Mouse (Mus musculus) embryonic facial prominence, embryonic 10.5 days (tissue): ENCODE results near the gene Atp5j. TPM values are rescaled to one million over a fixed set of nuclear protein-coding genes. Genes with fewer than 3 reads are reported as not detected.

ENCODE experiments used
- DNase-seq: peaks from one replicate; pipeline ENCODE4 v3.0.0-alpha.2; 2017; ENCODE audit warnings: low spot score
- H3K27ac ChIP-seq: fragments of 300-500 bp; sonication (generic); replicated peaks from 2 replicates; pipeline ENCODE4 v1.5.1; 2016; ENCODE audit warnings: mild to moderate bottlenecking
- H3K27me3 ChIP-seq: fragments of 300-500 bp; sonication (generic); replicated peaks from 2 replicates; pipeline ENCODE4 v1.6.1; 2016; ENCODE audit warnings: low read depth, mild to moderate bottlenecking; ENCODE audit not compliant: poor library complexity, severe bottlenecking
- H3K36me3 ChIP-seq: fragments of 300-500 bp; sonication (generic); replicated peaks from 2 replicates; pipeline ENCODE4 v1.6.1; 2016; ENCODE audit warnings: mild to moderate bottlenecking, moderate library complexity
- H3K4me1 ChIP-seq: fragments of 300-500 bp; sonication (generic); 2 replicates; pipeline ENCODE4 v1.6.1; 2016
- H3K4me3 ChIP-seq: fragments of 300-500 bp; sonication (generic); 2 replicates; pipeline ENCODE4 v1.5.1; 2016; ENCODE audit warnings: mild to moderate bottlenecking, moderate library complexity
- H3K9me3 ChIP-seq: fragments of 300-500 bp; sonication (generic); 2 replicates; pipeline ENCODE4 v1.6.1; 2016; ENCODE audit warnings: mild to moderate bottlenecking
- WGBS: fragments of 180-500 bp; shearing (Covaris S2); methylation state at CpG from one replicate; pipeline ENCODE4 v1.1.7; 2016; 5-methylcytosine and 5-hydroxymethylcytosine counted together
- polyA plus RNA-seq: library from polyadenylated mRNA; unstranded; fragments of >200 nt; fragmentation: Nextera tagmentation; extraction: Ambion mirVana; gene quantifications from 2 replicates; pipeline ENCODE4 v1.2.1, GENCODE M21; 2016

Gene Atp5j
- polyA plus RNA-seq, 1 experiment from 2014 or later = 857 TPM

DNA sequence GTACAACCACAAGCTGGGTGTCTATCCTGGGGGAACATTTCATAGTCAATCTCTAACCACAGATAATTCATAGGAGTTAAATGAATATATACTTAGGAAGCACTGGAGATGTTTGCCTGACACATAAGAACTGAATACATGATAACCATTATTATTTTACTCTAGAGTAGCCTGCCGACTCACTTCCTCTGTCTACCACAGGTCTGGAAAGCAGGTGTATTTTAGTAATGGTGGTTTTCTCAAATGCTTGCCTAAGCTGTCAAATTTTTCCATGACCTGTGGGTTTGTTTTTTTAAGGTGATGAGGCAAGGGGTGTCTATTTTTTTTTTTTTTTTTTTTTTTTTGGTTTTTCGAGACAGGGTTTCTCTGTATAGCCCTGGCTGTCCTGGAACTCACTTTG lies 35.4 kb downstream of the Atp5j start:
- no peak for DNase-seq
- 91% methylated on average over 1 of the region's 2 CpGs for WGBS
- H3K4me3 ChIP-seq = no peak overlapping the region
- no peaks in the 10 kb centered on the region for H3K4me1 ChIP-seq
- H3K9me3 ChIP-seq = no peaks in the 10 kb centered on the region
- H3K36me3 ChIP-seq = no peaks in the 10 kb centered on the region
- H3K27ac ChIP-seq = no peak overlapping the region
- H3K27me3 ChIP-seq = no peaks in the 10 kb centered on the region

DNA sequence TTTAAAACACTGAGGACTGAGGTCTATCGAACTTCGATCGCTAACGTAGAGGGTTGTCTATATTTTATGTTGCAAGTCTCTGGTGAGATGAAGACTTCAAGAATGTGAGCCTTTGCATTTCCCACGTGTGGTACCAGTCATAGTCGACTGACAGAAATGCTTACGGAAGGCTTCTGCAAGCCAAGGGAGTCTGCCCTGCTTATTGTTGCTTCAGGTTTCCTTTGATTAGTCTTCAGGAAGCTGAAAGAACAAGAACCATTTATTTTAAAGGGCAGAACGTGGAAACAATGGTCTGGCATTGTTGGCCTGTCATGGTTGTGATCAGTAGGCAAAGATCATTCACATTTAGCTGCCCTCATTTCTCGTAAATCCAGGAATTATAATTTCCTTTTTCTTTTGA lies 38.7 kb downstream of the Atp5j start:
- H3K4me1 ChIP-seq = no peaks in the 10 kb centered on the region
- no peak overlapping the region for H3K4me3 ChIP-seq
- 83% methylated on average over 9 of the region's 9 CpGs for WGBS
- no peaks in the 10 kb centered on the region for H3K27me3 ChIP-seq
- H3K27ac ChIP-seq = no peak overlapping the region
- H3K36me3 ChIP-seq = 0 out of 2 replicates have a peak, but pooled peaks cover 2% of the 10 kb centered on the region
- no peak for DNase-seq
- no peaks in the 10 kb centered on the region for H3K9me3 ChIP-seq

DNA sequence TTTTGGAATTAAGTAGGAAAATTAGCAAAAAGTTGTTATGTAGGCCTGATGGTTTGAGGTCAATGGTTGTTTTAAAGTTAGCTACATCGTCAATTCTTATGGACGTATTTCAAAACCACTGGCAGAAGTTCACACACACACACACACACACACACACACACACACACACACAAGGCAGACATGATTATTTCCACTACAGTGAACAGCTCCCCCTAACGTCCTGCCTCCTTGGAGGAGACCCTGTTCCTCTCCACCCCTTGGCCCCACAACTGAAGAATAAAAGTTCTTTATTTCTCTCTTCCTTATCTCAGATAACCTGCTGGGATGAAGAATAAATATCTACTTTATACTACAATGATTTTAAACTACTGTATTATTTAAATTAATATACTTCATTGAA lies 40.1 kb downstream of the Atp5j start:
- H3K4me1 ChIP-seq = no peaks in the 10 kb centered on the region
- no peak for DNase-seq
- no peak overlapping the region for H3K4me3 ChIP-seq
- H3K27me3 ChIP-seq = no peaks in the 10 kb centered on the region
- 0 out of 2 replicates have a peak, but pooled peaks cover 2% of the 10 kb centered on the region for H3K36me3 ChIP-seq
- no peak overlapping the region for H3K27ac ChIP-seq
- no peaks in the 10 kb centered on the region for H3K9me3 ChIP-seq
- 73% methylated on average over 3 of the region's 3 CpGs for WGBS

DNA sequence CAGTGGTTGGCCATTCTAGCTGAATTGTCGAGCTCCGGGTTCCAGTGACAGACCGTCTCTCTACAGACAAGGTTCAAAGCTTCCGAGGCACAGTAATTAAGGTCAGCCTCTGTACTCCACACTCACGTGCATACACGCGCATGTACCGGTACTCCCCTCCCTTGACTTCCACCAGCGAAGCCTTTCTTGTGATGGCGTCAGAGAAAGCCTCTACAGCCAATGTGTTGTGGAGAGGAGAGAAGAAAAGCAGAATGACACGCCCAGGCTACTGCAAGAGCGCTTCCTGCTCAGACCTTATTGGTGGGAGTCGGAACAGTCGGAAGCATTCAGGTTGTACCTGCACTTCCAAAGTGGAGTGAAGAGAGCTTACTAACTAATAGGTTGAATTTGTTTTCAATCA lies 42.0 kb downstream of the Atp5j start:
- Histone ChIP-seq H3K27me3 (no peaks in the 10 kb centered on the region), H3K9me3 (no peaks in the 10 kb centered on the region), H3K4me1 (no peaks in the 10 kb centered on the region), H3K27ac (no peak overlapping the region), H3K4me3 (no peak overlapping the region), H3K36me3 (0 out of 2 replicates have a peak, but pooled peaks cover 2% of the 10 kb centered on the region)
- 89% methylated on average over 14 of the region's 14 CpGs for WGBS
- no peak for DNase-seq

DNA sequence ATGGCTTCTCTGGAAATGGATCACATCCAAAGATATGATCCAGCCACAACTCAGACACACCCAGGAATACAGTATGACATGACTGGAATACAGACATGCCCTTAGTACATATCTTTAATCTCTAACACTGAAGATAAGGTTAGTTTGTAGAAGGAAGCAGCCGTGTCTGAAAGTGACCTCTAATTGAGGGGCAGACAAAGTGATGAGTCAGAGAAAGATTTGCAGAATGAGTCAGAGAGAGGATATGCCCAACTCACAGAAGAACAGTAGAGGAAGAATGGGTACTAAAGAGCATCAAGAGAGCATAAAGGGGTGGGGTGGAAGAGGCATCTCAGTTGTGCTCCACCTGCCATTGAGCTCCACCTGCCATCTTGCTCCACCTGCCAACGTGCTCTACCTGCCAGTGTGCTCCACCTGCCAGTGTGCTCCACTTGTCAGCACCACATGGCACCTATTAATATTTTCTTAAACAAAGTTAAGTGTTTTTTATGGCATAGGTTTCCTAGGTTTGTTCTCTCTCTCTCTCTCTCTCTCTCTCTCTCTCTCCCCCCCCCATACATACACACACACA lies 44.7 kb downstream of the Atp5j start:
- Histone ChIP-seq H3K27me3 (no peaks in the 10 kb centered on the region), H3K36me3 (0 out of 2 replicates have a peak, but pooled peaks cover 2% of the 10 kb centered on the region), H3K9me3 (no peaks in the 10 kb centered on the region), H3K4me3 (no peak overlapping the region), H3K27ac (no peak overlapping the region), H3K4me1 (no peaks in the 10 kb centered on the region)
- WGBS = 82% methylated on average over 2 of the region's 2 CpGs
- DNase-seq = no peak

DNA sequence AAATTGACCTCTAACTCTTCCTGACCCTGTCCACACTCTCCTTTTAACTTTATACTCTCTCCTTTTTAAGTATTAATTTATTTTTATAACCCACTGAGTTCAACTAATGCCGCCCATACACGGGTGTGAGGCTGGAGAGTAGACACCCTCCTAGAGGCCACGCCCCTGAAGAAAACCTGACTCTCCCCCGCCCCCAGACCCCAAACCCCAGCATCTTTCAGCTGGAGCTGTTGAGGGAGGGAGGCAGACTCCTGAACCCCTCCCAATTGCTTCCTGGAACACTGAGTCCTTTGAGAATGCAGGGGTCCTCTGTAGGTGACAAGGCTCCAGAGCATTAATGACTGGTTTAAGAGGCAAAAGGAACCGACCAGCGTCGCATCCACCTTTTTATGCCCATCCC lies 50.5 kb downstream of the Atp5j start:
- Histone ChIP-seq H3K27me3 (no peaks in the 10 kb centered on the region), H3K9me3 (no peaks in the 10 kb centered on the region), H3K27ac (no peak overlapping the region), H3K36me3 (no peaks in the 10 kb centered on the region), H3K4me1 (peaks cover 4% of the 10 kb centered on the region), H3K4me3 (no peak overlapping the region)
- WGBS = 16% methylated on average over 7 of the region's 7 CpGs
- DNase-seq = no peak

DNA sequence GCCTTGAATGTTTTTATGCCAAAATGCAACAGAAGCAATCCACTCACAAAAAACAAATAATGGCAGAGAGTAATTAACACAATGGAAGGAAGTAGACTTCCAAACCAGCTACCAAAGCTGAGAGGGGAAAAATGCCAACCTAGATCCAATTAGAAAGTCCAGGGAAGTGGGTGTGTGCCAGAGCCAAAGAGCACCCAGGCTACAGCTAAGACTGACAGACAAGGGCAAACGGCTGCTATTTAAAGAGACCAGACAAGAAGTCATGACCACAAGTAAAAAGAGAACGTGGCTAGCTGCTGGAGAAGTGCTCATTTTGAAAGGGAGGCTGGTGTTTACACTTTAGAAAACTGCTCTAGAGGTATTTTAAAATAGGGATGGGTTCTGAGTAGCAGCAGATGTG lies 52.1 kb downstream of the Atp5j start:
- Histone ChIP-seq H3K27ac (no peak overlapping the region), H3K27me3 (no peaks in the 10 kb centered on the region), H3K36me3 (0 out of 2 replicates have a peak, but pooled peaks cover 2% of the 10 kb centered on the region), H3K4me1 (peaks cover 4% of the 10 kb centered on the region), H3K9me3 (no peaks in the 10 kb centered on the region), H3K4me3 (no peak overlapping the region)
- no peak for DNase-seq
- WGBS = 60% methylated on average over 2 of the region's 2 CpGs

DNA sequence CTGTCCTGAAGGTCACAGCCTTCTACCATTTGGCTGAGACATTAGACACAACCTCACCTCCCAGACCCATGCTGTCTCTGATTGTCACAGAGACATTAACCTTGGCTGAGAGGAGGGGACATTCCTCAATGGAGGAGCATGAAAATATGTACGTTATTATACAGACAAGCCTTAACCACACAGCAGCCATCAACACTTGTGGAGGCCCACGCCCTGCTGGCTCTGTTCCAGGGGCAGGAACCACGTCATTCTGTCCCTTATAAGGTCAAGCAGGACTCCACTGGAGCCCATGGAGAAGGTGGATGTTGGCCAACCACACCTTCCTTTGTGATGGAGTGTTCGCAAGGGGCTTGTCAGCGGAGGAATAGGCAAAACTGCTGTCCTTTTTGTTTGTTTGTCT lies 55.7 kb downstream of the Atp5j start:
- Histone ChIP-seq H3K4me1 (peaks cover 3% of the 10 kb centered on the region), H3K27me3 (peaks cover 20% of the 10 kb centered on the region), H3K4me3 (no peak overlapping the region), H3K36me3 (0 out of 2 replicates have a peak, but pooled peaks cover 2% of the 10 kb centered on the region), H3K9me3 (no peaks in the 10 kb centered on the region), H3K27ac (no peak overlapping the region)
- 93% methylated on average over 5 of the region's 5 CpGs for WGBS
- DNase-seq = no peak

DNA sequence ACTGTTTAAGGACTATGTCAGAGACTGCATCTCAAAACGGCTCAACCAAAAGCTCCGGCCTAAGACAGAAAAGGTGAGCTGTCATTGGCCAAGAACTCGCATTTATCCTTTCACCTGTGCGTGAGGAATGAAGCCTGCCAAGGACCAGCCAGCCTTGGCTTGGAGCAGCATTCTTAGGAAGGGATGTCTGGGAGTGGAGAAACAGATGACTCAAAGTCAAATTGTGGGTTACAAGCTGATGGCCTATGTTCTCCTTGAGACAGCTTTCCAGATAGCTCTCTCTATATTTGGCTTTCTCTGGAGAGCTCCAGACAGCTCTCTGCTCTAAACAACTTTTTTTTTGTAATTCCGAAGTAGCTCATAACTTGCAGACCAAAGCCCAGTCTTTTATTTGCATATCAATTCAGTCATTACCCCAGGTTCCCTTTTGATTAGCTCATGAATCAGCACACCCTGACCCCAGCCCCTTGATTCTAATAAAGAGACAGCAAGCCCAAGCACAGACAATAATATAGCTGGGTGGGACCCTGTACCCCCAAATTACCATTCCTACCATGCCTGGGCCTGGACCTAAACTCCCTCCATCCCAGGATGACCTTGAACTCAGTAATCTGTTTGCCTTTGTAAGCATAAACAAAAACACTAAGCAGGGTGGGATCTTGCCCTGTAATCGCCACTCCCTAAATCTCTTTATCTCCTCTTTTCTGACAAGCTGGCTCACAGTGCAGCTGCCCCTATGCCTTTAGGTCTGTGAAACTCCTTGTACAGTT lies 56.4 kb downstream of the Atp5j start:
- H3K9me3 ChIP-seq = no peaks in the 10 kb centered on the region
- 0 out of 2 replicates have a peak, but pooled peaks cover 2% of the 10 kb centered on the region for H3K36me3 ChIP-seq
- no peak overlapping the region for H3K27ac ChIP-seq
- peaks cover 24% of the 10 kb centered on the region for H3K27me3 ChIP-seq
- no peak for DNase-seq
- H3K4me1 ChIP-seq = peaks cover 10% of the 10 kb centered on the region
- no peak overlapping the region for H3K4me3 ChIP-seq
- WGBS = 88% methylated on average over 6 of the region's 6 CpGs

DNA sequence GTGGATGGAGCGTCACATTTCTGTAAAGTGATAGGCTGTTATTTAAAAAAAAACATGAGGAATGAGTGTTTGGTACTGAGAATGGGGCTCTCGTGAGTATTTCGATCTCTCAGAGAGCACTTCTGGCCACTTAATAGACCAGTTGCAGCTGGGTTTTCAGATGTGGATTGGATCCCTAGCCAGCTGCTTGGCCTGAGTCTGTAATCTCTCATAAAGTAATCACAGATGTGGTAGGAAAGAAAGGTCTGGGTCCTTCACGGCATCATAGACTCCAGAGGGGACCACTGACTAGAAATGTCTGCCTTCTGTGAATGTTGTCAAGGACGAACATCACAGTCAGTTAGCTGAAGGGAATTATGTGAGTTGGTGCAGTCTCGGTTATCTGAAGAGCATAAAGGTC lies 57.0 kb downstream of the Atp5j start:
- H3K4me1 ChIP-seq = peaks cover 15% of the 10 kb centered on the region
- no peaks in the 10 kb centered on the region for H3K9me3 ChIP-seq
- no peak overlapping the region for H3K4me3 ChIP-seq
- 0 out of 2 replicates have a peak, but pooled peaks cover 2% of the 10 kb centered on the region for H3K36me3 ChIP-seq
- WGBS = 81% methylated on average over 6 of the region's 6 CpGs
- H3K27ac ChIP-seq = no peak overlapping the region
- H3K27me3 ChIP-seq = peaks cover 24% of the 10 kb centered on the region
- no peak for DNase-seq

Other genes with a start within 250 kb of the Atp5j start
- gene Mrpl39, start 99.9 kb downstream of the Atp5j start, polyA plus RNA-seq = 55.0 and 57.9 TPM in 2 replicates
- 9.6 and 14.3 TPM in 2 replicates for gene Jam2, start 61.5 kb downstream of the Atp5j start, polyA plus RNA-seq
- gene Gabpa, start 700 bp downstream of the Atp5j start, polyA plus RNA-seq = 38.7 and 40.4 TPM in 2 replicates